Mouse (Mus musculus): ENCODE data around the gene Nfib.

Nfib gene

GRCm38 (mm10) chr4:82704841-82705794, at the start of gene Nfib:
Nfib (minus strand) TSS chr4:82705750.
- DNase-seq (ENCODE audit: low spot score in 2 of 2), result no peak

GRCm38 (mm10) chr4:82735764-82736163, 30.2 kb upstream of the Nfib start:
- DNase-seq (ENCODE audit: low spot score in 2 of 2), result no peak

- DNase-seq (ENCODE audit: low spot score in 2 of 2), result no peak
Observed at GRCm38 (mm10) chr4:82734765-82735481, 29.4 kb upstream of the Nfib start.

- DNase-seq (ENCODE audit: low spot score in 2 of 2), result no peak
Observed at GRCm38 (mm10) chr4:82734348-82734747, 28.8 kb upstream of the Nfib start.

- no peak for DNase-seq (ENCODE audit: low spot score in 2 of 2)
Observed at GRCm38 (mm10) chr4:82733636-82734035, 28.1 kb upstream of the Nfib start.

GRCm38 (mm10) chr4:82730248-82730887, 24.8 kb upstream of the Nfib start:
- DNase-seq (ENCODE audit: low spot score in 2 of 2), result no peak

- DNase-seq (ENCODE audit: low spot score in 2 of 2), result no peak
Observed at GRCm38 (mm10) chr4:82724058-82724457, 18.5 kb upstream of the Nfib start.

GRCm38 (mm10) chr4:82723048-82723447, 17.5 kb upstream of the Nfib start:
- no peak for DNase-seq (ENCODE audit: low spot score in 2 of 2)

GRCm38 (mm10) chr4:82715833-82716232, 10.3 kb upstream of the Nfib start:
- no peak for DNase-seq (ENCODE audit: low spot score in 2 of 2)

GRCm38 (mm10) chr4:82711611-82712295, 6.2 kb upstream of the Nfib start:
- no peak for DNase-seq (ENCODE audit: low spot score in 2 of 2)

GRCm38 (mm10) chr4:82709666-82710065, 4.1 kb upstream of the Nfib start:
- no peak for DNase-seq (ENCODE audit: low spot score in 2 of 2)

GRCm38 (mm10) chr4:82706012-82706411, 462 bp upstream of the Nfib start:
- DNase-seq (ENCODE audit: low spot score in 2 of 2), result no peak

GRCm38 (mm10) chr4:82704079-82704830, 1.3 kb downstream of the Nfib start:
- no peak for DNase-seq (ENCODE audit: low spot score in 2 of 2)

- no peak for DNase-seq (ENCODE audit: low spot score in 2 of 2)
Observed at GRCm38 (mm10) chr4:82702808-82703207, 2.7 kb downstream of the Nfib start.

GRCm38 (mm10) chr4:82699504-82699903, 6.0 kb downstream of the Nfib start:
- DNase-seq (ENCODE audit: low spot score in 2 of 2), result no peak

GRCm38 (mm10) chr4:82698616-82699015, 6.9 kb downstream of the Nfib start:
- no peak for DNase-seq (ENCODE audit: low spot score in 2 of 2)

- DNase-seq (ENCODE audit: low spot score in 2 of 2), result no peak
Observed at GRCm38 (mm10) chr4:82697151-82697550, 8.4 kb downstream of the Nfib start.

GRCm38 (mm10) chr4:82695760-82696501, 9.6 kb downstream of the Nfib start:
- no peak for DNase-seq (ENCODE audit: low spot score in 2 of 2)

GRCm38 (mm10) chr4:82692009-82692326, 13.6 kb downstream of the Nfib start:
- DNase-seq (ENCODE audit: low spot score in 2 of 2), result no peak
